In genomic region chr2:72981441-72982109, GRCm38 (mm10) we compare ENCODE assay signal across 11 mouse cellular contexts. TPM values are rescaled to one million over a fixed set of nuclear protein-coding genes. Genes with fewer than 3 reads are reported as not detected.
A peak's percentile ranks its signal among the peaks of the same experiment; 100 is the strongest.
DNase-seq lines count a peak whose midpoint lies in the region; ATAC-seq and TF ChIP-seq lines count a peak whose summit lies in the region.
"Had no signal": no experiment of that assay in that cellular context is flagged by ENCODE, and none has a peak within 500 bp of the region (broad histone marks: within the 10 kb centered on the region; RNA-seq: fewer than 3 reads in every experiment).

No protein-coding gene starts in this region.

- no peaks in the 10 kb centered on the region for H3K27me3 ChIP-seq in embryonic facial prominence, embryonic 10.5 days (replicated peaks; ENCODE audit: low read depth, poor library complexity, severe bottlenecking)
- H3K27me3 ChIP-seq in intestine, embryonic 14.5 days (replicated peaks; ENCODE audit: control insufficient read depth, insufficient read depth, low read length) = no peaks in the 10 kb centered on the region

- H3K9ac ChIP-seq in intestine, embryonic 14.5 days (ENCODE audit: low read length) = peak overlapping the region; percentile 98

- no peak for ATAC-seq in intestine, embryonic 14.5 days (replicated peaks; ENCODE audit: low FRiP score, low TSS enrichment, low read depth)

- peaks cover 20% of the 10 kb centered on the region for H3K4me1 ChIP-seq in embryonic facial prominence, embryonic 10.5 days
- peaks cover 5% of the 10 kb centered on the region; the same call in 1 of the 2 replicates for H3K4me1 ChIP-seq in intestine, embryonic 14.5 days (replicated peaks; ENCODE audit: control insufficient read depth, insufficient read depth, low read length)

- H3K4me3 ChIP-seq in layer of hippocampus, adult 2 months = peak overlapping the region; percentile 97
- H3K4me3 ChIP-seq in embryonic facial prominence, embryonic 10.5 days = peak overlapping the region; percentile 85
- peak overlapping the region; percentile 78 for H3K4me3 ChIP-seq in intestine, embryonic 14.5 days (ENCODE audit: low read depth, low read length)

- TF ChIP-seq CTCF in layer of hippocampus, adult 2 months (conservative IDR thresholded peaks at IDR 0.05) = no peak

- H3K9me3 ChIP-seq in embryonic facial prominence, embryonic 10.5 days = no peaks in the 10 kb centered on the region
- no peaks in the 10 kb centered on the region for H3K9me3 ChIP-seq in intestine, embryonic 14.5 days (ENCODE audit: control insufficient read depth, low read length)

- 85% methylated on average over 9 of the region's 9 CpGs for WGBS in embryonic facial prominence, embryonic 10.5 days
- WGBS in intestine, embryonic 14.5 days = 78% methylated on average over 9 of the region's 9 CpGs

- H3K4me2 ChIP-seq in intestine, embryonic 14.5 days (ENCODE audit: low read length) = peak overlapping the region; percentile 68

- no peak for DNase-seq in layer of hippocampus, adult 2 months (ENCODE audit: low spot score in 2 of 2)
- DNase-seq in layer of hippocampus, postnatal 25 days (ENCODE audit: extremely low spot score in 1 of 2, low spot score in 1 of 2) = no peak
- DNase-seq in embryonic facial prominence, embryonic 10.5 days (ENCODE audit: low spot score) = no peak
- no peak for DNase-seq in intestine, embryonic 14.5 days (ENCODE audit: low spot score)
- DNase-seq in naive thymus-derived CD4-positive, alpha-beta T cell, adult 2 months (ENCODE audit: low read depth) = peak; percentile 47
- DNase-seq in spleen, adult 18-20 months = no peak
- no peak for DNase-seq in adrenal gland, adult 18-20 months (ENCODE audit: low spot score in 2 of 2)
- no peak for DNase-seq in MN1 (ENCODE audit: low spot score)
- DNase-seq: retina, postnatal 1 day had no signal

- H3K27ac ChIP-seq in layer of hippocampus, adult 2 months = peak overlapping the region; percentile 100
- H3K27ac ChIP-seq in embryonic facial prominence, embryonic 10.5 days (replicated peaks) = peak overlapping the region; percentile 100
- H3K27ac ChIP-seq in intestine, embryonic 14.5 days (ENCODE audit: low read depth) = peak overlapping the region; percentile 100; the same call in 1 of the 2 replicates

- peaks cover 3% of the 10 kb centered on the region for H3K36me3 ChIP-seq in embryonic facial prominence, embryonic 10.5 days (replicated peaks)
- no peaks in the 10 kb centered on the region for H3K36me3 ChIP-seq in intestine, embryonic 14.5 days (ENCODE audit: control insufficient read depth, insufficient read depth, low read length)

RNA-seq across cellular contexts. Expression of gene Sp3, which starts 1.3 kb away (rescaled TPM):
- 10 to 100 TPM; 68.4 to 72.5 TPM for total RNA-seq in layer of hippocampus, adult 2 months (2021)
- 10 to 100 TPM; 59.5 to 62.5 TPM for total RNA-seq in layer of hippocampus, postnatal 25 days (2021)
- 53.0 and 55.4 TPM in 2 replicates for polyA plus RNA-seq in embryonic facial prominence, embryonic 10.5 days (2016; fragmentation: Nextera tagmentation; extraction: Ambion mirVana)
- 55.5 and 59.6 TPM in 2 replicates for polyA plus RNA-seq in intestine, embryonic 14.5 days (2014; fragmentation: Nextera tagmentation; extraction: Ambion mirVana)
- 10 to 100 TPM; 48.2 to 57.3 TPM for total RNA-seq in adrenal gland, adult 18-20 months (2021)

RNA-seq across cellular contexts. Expression of gene Gm11084, which starts 4.9 kb away (rescaled TPM):
- not detected for total RNA-seq in layer of hippocampus, adult 2 months (2021)
- not detected for total RNA-seq in layer of hippocampus, postnatal 25 days (2021)
- polyA plus RNA-seq in embryonic facial prominence, embryonic 10.5 days (2016; fragmentation: Nextera tagmentation; extraction: Ambion mirVana) = not detected in 2 replicates
- polyA plus RNA-seq in intestine, embryonic 14.5 days (2014; fragmentation: Nextera tagmentation; extraction: Ambion mirVana) = not detected in 2 replicates
- total RNA-seq in adrenal gland, adult 18-20 months (2021) = not detected
- total RNA-seq: adrenal gland, adult 8-10 months; hematopoietic stem cell, adult 5-6 weeks had no signal
